Mouse (Mus musculus) myocyte (in vitro differentiated cells): ENCODE measurements around the gene Rhbdf2. TPM values are rescaled to one million over a fixed set of nuclear protein-coding genes. Genes with fewer than 3 reads are reported as not detected.

Experiments
- H3K27me3 ChIP-seq: one replicate; pipeline ENCODE4 v1.6.1; 2011; ENCODE audit not compliant: control insufficient read depth, insufficient read depth, insufficient read length
- H3K36me3 ChIP-seq: one replicate; pipeline ENCODE4 v1.6.1; 2011; ENCODE audit not compliant: control insufficient read depth, insufficient read depth
- H3K4me2 ChIP-seq: one replicate; pipeline ENCODE4 v1.6.1; 2011; ENCODE audit warnings: low read depth, control low read depth
- H3K4me3 ChIP-seq: one replicate; pipeline ENCODE4 v1.5.1; 2011; ENCODE audit warnings: mild to moderate bottlenecking, control low read depth, moderate library complexity
- H3K79me2 ChIP-seq: one replicate; pipeline ENCODE4 v1.6.1; 2011; ENCODE audit not compliant: control insufficient read depth, insufficient read depth
- H3ac ChIP-seq: one replicate; pipeline ENCODE4 v1.6.1; 2011; ENCODE audit not compliant: control insufficient read depth, insufficient read length
- CEBPB ChIP-seq: IDR thresholded peaks from 2 replicates; pipeline ENCODE4 v1.6.1; 2011; ENCODE audit warnings: mild to moderate bottlenecking, moderate library complexity; ENCODE audit not compliant: poor library complexity, insufficient read depth, severe bottlenecking
- E2F4 ChIP-seq: IDR thresholded peaks from one replicate; pipeline ENCODE4 v1.6.1; 2011; ENCODE audit warnings: mild to moderate bottlenecking, control low read depth, moderate library complexity; ENCODE audit not compliant: insufficient read depth
- MAX ChIP-seq: IDR thresholded peaks from one replicate; pipeline ENCODE4 v1.6.1; 2011; ENCODE audit warnings: low read depth, mild to moderate bottlenecking, control low read depth
- MYOD1 ChIP-seq, 3 experiments: IDR thresholded peaks; one replicate each; pipeline ENCODE4 v1.6.1; 2011; ENCODE audit warnings: control low read depth in 2 of 3, low read depth in 2 of 3, mild to moderate bottlenecking in 2 of 3, moderate library complexity in 1 of 3; ENCODE audit not compliant: insufficient read length in 2 of 3, control insufficient read depth in 1 of 3
- MYOG ChIP-seq, 3 experiments: IDR thresholded peaks; one replicate each; pipeline ENCODE4 v1.6.1; 2011; ENCODE audit warnings: control low read depth in 2 of 3, low read depth in 2 of 3, mild to moderate bottlenecking in 2 of 3; ENCODE audit not compliant: insufficient read length in 2 of 3, control insufficient read depth in 1 of 3, insufficient read depth in 1 of 3
- POLR2A ChIP-seq: IDR thresholded peaks from one replicate; pipeline ENCODE4 v1.6.1; 2011; ENCODE audit warnings: low read depth, mild to moderate bottlenecking, control low read depth, moderate library complexity; ENCODE audit not compliant: insufficient read length
- POLR2AphosphoS2 ChIP-seq: IDR thresholded peaks from one replicate; pipeline ENCODE4 v1.6.1; 2011; ENCODE audit warnings: low read depth, control low read depth; ENCODE audit not compliant: insufficient read length
- REST ChIP-seq: IDR thresholded peaks from one replicate; pipeline ENCODE4 v1.6.1; 2011; ENCODE audit warnings: mild to moderate bottlenecking, control low read depth, moderate library complexity; ENCODE audit not compliant: insufficient read depth, insufficient read length
- SRF ChIP-seq: IDR thresholded peaks from one replicate; pipeline ENCODE4 v1.6.1; 2011; ENCODE audit warnings: low read depth; ENCODE audit not compliant: control insufficient read depth, insufficient read length
- TCF12 ChIP-seq: IDR thresholded peaks from one replicate; pipeline ENCODE4 v1.6.1; 2011; ENCODE audit warnings: mild to moderate bottlenecking, control low read depth; ENCODE audit not compliant: poor library complexity, insufficient read depth, severe bottlenecking
- TCF3 ChIP-seq: IDR thresholded peaks from one replicate; pipeline ENCODE4 v1.6.1; 2011; ENCODE audit warnings: low read depth, control low read depth; ENCODE audit not compliant: insufficient read length
- USF1 ChIP-seq: IDR thresholded peaks from one replicate; pipeline ENCODE4 v1.6.1; 2011; ENCODE audit warnings: low read depth, mild to moderate bottlenecking, control low read depth, moderate library complexity
- polyA plus RNA-seq: library from polyadenylated mRNA; unstranded; fragments of >200 nt; fragmentation: generic; extraction: Trizol; gene quantifications from one replicate; pipeline ENCODE4 v1.2.1, GENCODE M21; 2012; ENCODE audit warnings: missing spikeins

The Rhbdf2 gene
- polyA plus RNA-seq, 1 experiment = 16.2 TPM

- no peak overlapping the region for H3ac ChIP-seq
- TF ChIP-seq SRF = no peak
- no peak for TF ChIP-seq POLR2AphosphoS2
- no peak for TF ChIP-seq REST
- no peak for TF ChIP-seq E2F4
- TF ChIP-seq CEBPB = no peak
- no peak for TF ChIP-seq MYOG (IDR thresholded peaks at IDR 0.05; ENCODE audit: control insufficient read depth in 1 of 3, insufficient read depth in 1 of 3, insufficient read length in 2 of 3, low read depth in 2 of 3)
- TF ChIP-seq MAX = no peak
- H3K79me2 ChIP-seq = peaks cover 20% of the 10 kb centered on the region
- no peak overlapping the region for H3K4me2 ChIP-seq
- no peaks in the 10 kb centered on the region for H3K27me3 ChIP-seq
- H3K4me3 ChIP-seq = no peak overlapping the region
- no peaks in the 10 kb centered on the region for H3K36me3 ChIP-seq
Measured at GRCm38 (mm10) chr11:116552194-116552593, 74.6 kb downstream of the Rhbdf2 start.

GRCm38 (mm10) chr11:116550748-116551147 is 76.1 kb downstream of the Rhbdf2 start:
- no peak overlapping the region for H3ac ChIP-seq
- no peaks in the 10 kb centered on the region for H3K27me3 ChIP-seq
- TF ChIP-seq MYOD1 (IDR thresholded peaks at IDR 0.05; ENCODE audit: control insufficient read depth in 1 of 3, insufficient read length in 2 of 3, low read depth in 2 of 3) (no peak), POLR2A (no peak), MAX (no peak), REST (no peak), USF1 (no peak), SRF (no peak), E2F4 (no peak), TCF12 (no peak), POLR2AphosphoS2 (no peak), MYOG (IDR thresholded peaks at IDR 0.05; ENCODE audit: control insufficient read depth in 1 of 3, insufficient read depth in 1 of 3, insufficient read length in 2 of 3, low read depth in 2 of 3) (no peak), CEBPB (no peak), TCF3 (no peak)
- H3K4me2 ChIP-seq = no peak overlapping the region
- peaks cover 20% of the 10 kb centered on the region for H3K79me2 ChIP-seq
- H3K4me3 ChIP-seq = no peak overlapping the region
- H3K36me3 ChIP-seq = no peaks in the 10 kb centered on the region

GRCm38 (mm10) chr11:116549273-116550038 is 77.4 kb downstream of the Rhbdf2 start:
- Histone ChIP-seq H3K4me3 (no peak overlapping the region), H3ac (no peak overlapping the region), H3K4me2 (no peak overlapping the region), H3K36me3 (no peaks in the 10 kb centered on the region), H3K79me2 (peaks cover 11% of the 10 kb centered on the region), H3K27me3 (no peaks in the 10 kb centered on the region)
- no peak for TF ChIP-seq E2F4
- TF ChIP-seq MAX = no peak
- TF ChIP-seq TCF3 = no peak
- TF ChIP-seq POLR2AphosphoS2 = no peak
- no peak for TF ChIP-seq MYOD1 (IDR thresholded peaks at IDR 0.05; ENCODE audit: control insufficient read depth in 1 of 3, insufficient read length in 2 of 3, low read depth in 2 of 3)
- no peak for TF ChIP-seq USF1
- TF ChIP-seq POLR2A = no peak
- TF ChIP-seq MYOG (IDR thresholded peaks at IDR 0.05; ENCODE audit: control insufficient read depth in 1 of 3, insufficient read depth in 1 of 3, insufficient read length in 2 of 3, low read depth in 2 of 3) = no peak
- TF ChIP-seq TCF12 = no peak
- TF ChIP-seq CEBPB = no peak

GRCm38 (mm10) chr11:116548780-116549179 is 78.0 kb downstream of the Rhbdf2 start:
- Histone ChIP-seq H3K4me3 (no peak overlapping the region), H3K79me2 (peaks cover 11% of the 10 kb centered on the region), H3ac (no peak overlapping the region), H3K27me3 (no peaks in the 10 kb centered on the region), H3K36me3 (no peaks in the 10 kb centered on the region), H3K4me2 (no peak overlapping the region)
- TF ChIP-seq CEBPB = no peak
- TF ChIP-seq REST = no peak
- TF ChIP-seq MAX = no peak
- no peak for TF ChIP-seq POLR2AphosphoS2
- TF ChIP-seq USF1 = no peak
- TF ChIP-seq SRF = no peak
- TF ChIP-seq POLR2A = no peak
- TF ChIP-seq TCF3 = no peak
- no peak for TF ChIP-seq TCF12
- no peak for TF ChIP-seq MYOG (IDR thresholded peaks at IDR 0.05; ENCODE audit: control insufficient read depth in 1 of 3, insufficient read depth in 1 of 3, insufficient read length in 2 of 3, low read depth in 2 of 3)
- TF ChIP-seq E2F4 = no peak
- no peak for TF ChIP-seq MYOD1 (IDR thresholded peaks at IDR 0.05; ENCODE audit: control insufficient read depth in 1 of 3, insufficient read length in 2 of 3, low read depth in 2 of 3)

Other genes starting within 250 kb of the Rhbdf2 start
- gene Rnf157, start 214.0 kb downstream of the Rhbdf2 start, polyA plus RNA-seq = 15.2 TPM
- 120 TPM for gene Ubald2, start 192.9 kb downstream of the Rhbdf2 start, polyA plus RNA-seq
- gene Qrich2, start 160.8 kb downstream of the Rhbdf2 start, polyA plus RNA-seq = not detected
- gene Prpsap1, start 132.8 kb downstream of the Rhbdf2 start, polyA plus RNA-seq = 78.2 TPM
- gene Sphk1, start 96.1 kb downstream of the Rhbdf2 start, polyA plus RNA-seq = 24.5 TPM
- 27.1 TPM for gene Ube2o, start 45.6 kb downstream of the Rhbdf2 start, polyA plus RNA-seq
- not detected for gene Aanat, start 40.6 kb downstream of the Rhbdf2 start, polyA plus RNA-seq
- gene Prcd, start 26.5 kb upstream of the Rhbdf2 start, polyA plus RNA-seq = 0.74 TPM
- gene Cygb, start 27.3 kb upstream of the Rhbdf2 start, polyA plus RNA-seq = 0.47 TPM
- not detected for gene St6galnac1, start 148.5 kb upstream of the Rhbdf2 start, polyA plus RNA-seq
- gene Mxra7, start 201.0 kb upstream of the Rhbdf2 start, polyA plus RNA-seq = 126 TPM
- gene Mettl23, start 216.3 kb upstream of the Rhbdf2 start, polyA plus RNA-seq = 34.0 TPM
- gene Jmjd6, start 216.4 kb upstream of the Rhbdf2 start, polyA plus RNA-seq = 55.1 TPM
- 40.0 TPM for gene Mfsd11, start 225.4 kb upstream of the Rhbdf2 start, polyA plus RNA-seq
- gene Srsf2, start 226.1 kb upstream of the Rhbdf2 start, polyA plus RNA-seq = 145 TPM